Mouse (Mus musculus) intestine, embryonic 16.5 days (tissue): ENCODE data around the gene Gsc. TPM values are rescaled to one million over a fixed set of nuclear protein-coding genes. Genes with fewer than 3 reads are reported as not detected.

ENCODE experiments used
- ATAC-seq: fragments of 200-750 bp; cut with Nextera tagmentation; 2 replicates; pipeline ENCODE4 v1.8.0; 2017; ENCODE audit warnings: moderate TSS enrichment, moderate library complexity
- H3K27ac ChIP-seq: fragments of 300-500 bp; sonication (generic); 2 replicates; pipeline ENCODE4 v1.5.1; 2014; ENCODE audit warnings: mild to moderate bottlenecking, low read length
- H3K27me3 ChIP-seq: fragments of 300-500 bp; sonication (generic); replicated peaks from 2 replicates; pipeline ENCODE4 v1.6.1; 2014; ENCODE audit warnings: low read length, control low read depth, mixed read lengths; ENCODE audit not compliant: control insufficient read depth, insufficient read depth
- H3K36me3 ChIP-seq: fragments of 300-500 bp; sonication (generic); 2 replicates; pipeline ENCODE4 v1.6.1; 2014; ENCODE audit warnings: low read length, control low read depth; ENCODE audit not compliant: control insufficient read depth, insufficient read depth
- H3K4me1 ChIP-seq: fragments of 300-500 bp; sonication (generic); 2 replicates; pipeline ENCODE4 v1.6.1; 2014; ENCODE audit warnings: low read length, control low read depth, mixed read lengths; ENCODE audit not compliant: control insufficient read depth, insufficient read depth
- H3K4me2 ChIP-seq: fragments of 300-500 bp; sonication (generic); 2 replicates; pipeline ENCODE4 v1.6.1; 2014; ENCODE audit warnings: low read depth, low read length, control low read depth
- H3K4me3 ChIP-seq: fragments of 300-500 bp; sonication (generic); 2 replicates; pipeline ENCODE4 v1.5.1; 2014; ENCODE audit warnings: mild to moderate bottlenecking, low read length
- H3K9ac ChIP-seq: fragments of 300-500 bp; sonication (generic); 2 replicates; pipeline ENCODE4 v1.6.1; 2014; ENCODE audit warnings: low read depth, low read length
- H3K9me3 ChIP-seq: fragments of 300-500 bp; sonication (generic); 2 replicates; pipeline ENCODE4 v1.6.1; 2016; ENCODE audit warnings: low read length, control low read depth; ENCODE audit not compliant: control insufficient read depth
- WGBS: fragments of 180-500 bp; shearing (Covaris S2); extraction: QIAGEN DNeasy Blood & Tissue Kit; methylation state at CpG from one replicate; pipeline ENCODE4 v1.1.7; 2014; 5-methylcytosine and 5-hydroxymethylcytosine counted together
- polyA plus RNA-seq: library from polyadenylated mRNA; unstranded; fragments of >200 nt; fragmentation: Nextera tagmentation; extraction: Ambion mirVana; gene quantifications from 2 replicates; pipeline ENCODE4 v1.2.1, GENCODE M21; 2015

Gsc gene
- polyA plus RNA-seq, 1 experiment from 2014 or later = 0.23 TPM

DNA sequence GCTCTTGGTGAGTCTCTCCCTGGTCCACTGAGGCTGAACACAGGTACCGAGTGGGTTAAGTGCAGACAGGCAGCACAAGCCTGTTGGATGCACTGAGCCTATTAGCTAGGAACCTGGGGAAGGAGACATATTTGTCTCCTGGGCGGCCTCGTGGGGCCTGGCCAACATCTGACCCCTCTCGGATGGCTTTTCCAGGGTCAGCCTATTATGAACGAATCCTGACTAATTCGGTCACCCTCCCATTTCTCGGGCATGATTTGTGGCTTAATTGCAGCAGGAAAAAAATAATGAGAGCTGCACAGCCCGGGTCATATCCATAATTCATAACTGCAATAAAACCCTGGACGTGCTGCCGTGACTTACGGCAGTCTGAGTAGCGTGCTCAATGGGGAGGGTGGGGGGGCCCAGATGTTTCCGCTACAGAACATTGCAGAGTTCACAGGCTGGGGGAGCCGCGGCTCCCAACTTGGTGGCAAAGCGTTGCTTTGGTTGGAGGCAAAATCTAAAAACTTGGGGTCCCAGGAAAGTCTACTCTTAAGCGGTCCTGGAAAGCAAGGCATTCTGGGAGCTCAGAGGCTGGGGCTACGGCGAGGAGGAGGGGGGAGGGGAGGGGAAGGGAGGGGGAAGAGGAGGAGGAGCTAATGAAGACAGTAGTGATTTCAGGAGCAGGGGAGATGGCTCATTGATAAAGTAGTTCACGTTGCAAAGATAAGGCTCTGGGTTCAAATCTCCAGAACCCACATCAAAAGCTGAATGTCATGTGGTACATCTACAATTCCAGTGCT is 39.0 kb downstream of the Gsc start:
- no peak for ATAC-seq
- 0 out of 2 replicates have a peak overlapping the region, but pooled peaks have one; percentile 14 for H3K4me2 ChIP-seq

DNA sequence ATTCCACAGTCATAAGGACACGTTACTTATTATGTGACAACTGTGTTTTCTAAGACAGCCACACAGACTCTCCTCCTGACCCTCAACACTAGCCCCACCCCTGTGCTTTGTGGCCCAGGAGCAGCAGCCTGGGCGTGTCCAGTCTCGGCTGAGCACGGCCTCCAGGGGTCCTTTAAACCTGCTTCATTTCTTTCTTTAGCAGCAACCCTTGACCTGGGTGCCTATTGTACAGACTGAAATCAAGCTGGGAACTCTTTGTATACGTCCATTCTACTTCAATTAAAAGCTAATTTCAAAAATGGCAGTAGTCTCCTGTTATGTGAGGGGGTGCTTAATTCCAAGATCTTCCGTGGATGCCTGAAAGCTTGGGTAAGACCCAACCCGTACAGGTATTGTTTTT is 39.9 kb downstream of the Gsc start:
- no peak overlapping the region for H3K27ac ChIP-seq
- 0 out of 2 replicates have a peak, but pooled peaks cover 5% of the 10 kb centered on the region for H3K4me1 ChIP-seq
- ATAC-seq = no peak; the same call in 1 of the 2 replicates
- WGBS = 37% methylated on average over 7 of the region's 7 CpGs
- H3K9ac ChIP-seq = no peak overlapping the region
- H3K4me2 ChIP-seq = no peak overlapping the region
- H3K27me3 ChIP-seq = no peaks in the 10 kb centered on the region
- no peaks in the 10 kb centered on the region for H3K9me3 ChIP-seq
- no peak overlapping the region for H3K4me3 ChIP-seq
- no peaks in the 10 kb centered on the region for H3K36me3 ChIP-seq

More for the DNA sequence above, 39.0 kb downstream of the Gsc start:
- 56% methylated on average over 20 of the region's 20 CpGs for WGBS
- Histone ChIP-seq H3K9me3 (no peaks in the 10 kb centered on the region), H3K9ac (no peak overlapping the region), H3K36me3 (no peaks in the 10 kb centered on the region), H3K4me1 (0 out of 2 replicates have a peak, but pooled peaks cover 5% of the 10 kb centered on the region), H3K27me3 (no peaks in the 10 kb centered on the region), H3K27ac (no peak overlapping the region), H3K4me3 (no peak overlapping the region)

DNA sequence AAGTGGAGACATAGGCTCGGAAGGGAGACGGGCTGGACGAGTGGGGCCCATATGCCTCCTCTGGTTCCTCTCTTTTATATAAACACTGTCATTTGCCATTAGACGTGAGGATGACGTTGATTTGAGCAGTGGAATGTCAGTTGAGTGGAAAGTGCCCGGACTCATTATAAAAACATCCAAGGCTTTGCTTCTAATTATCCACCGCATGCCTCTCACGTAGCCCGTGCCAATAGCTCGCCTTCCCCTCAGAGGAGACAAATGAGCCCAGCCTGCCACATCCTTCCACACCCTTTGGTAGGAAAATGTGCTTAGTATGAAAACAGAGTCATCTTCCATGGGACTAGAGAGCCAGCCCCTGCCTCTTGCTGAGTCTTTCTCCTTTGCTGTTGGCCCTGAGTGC is 41.8 kb downstream of the Gsc start:
- Histone ChIP-seq H3K4me2 (no peak overlapping the region), H3K27me3 (no peaks in the 10 kb centered on the region), H3K9me3 (no peaks in the 10 kb centered on the region), H3K4me3 (no peak overlapping the region), H3K4me1 (0 out of 2 replicates have a peak, but pooled peaks cover 5% of the 10 kb centered on the region), H3K27ac (no peak overlapping the region), H3K36me3 (no peaks in the 10 kb centered on the region), H3K9ac (no peak overlapping the region)
- WGBS = 60% methylated on average over 10 of the region's 10 CpGs
- ATAC-seq = no peak

DNA sequence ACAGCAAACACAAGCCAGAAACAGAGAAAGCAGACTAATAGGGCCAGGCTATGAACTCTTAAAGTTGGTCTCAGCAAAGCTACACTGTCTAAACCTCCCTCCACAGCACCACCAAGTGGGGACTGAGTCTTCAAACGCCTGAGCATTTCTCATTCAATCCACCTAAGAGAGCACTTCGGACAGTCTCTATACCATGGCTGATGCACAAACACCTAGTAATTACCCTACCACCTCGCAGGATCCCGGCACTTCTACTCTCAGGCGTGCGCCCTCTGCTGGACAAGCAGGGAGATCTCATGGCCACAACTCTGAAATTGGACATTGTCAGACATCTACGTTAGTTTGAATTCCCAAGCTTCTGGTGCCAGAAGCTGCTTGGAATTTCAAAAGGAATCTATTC is 46.2 kb downstream of the Gsc start:
- Histone ChIP-seq H3K27ac (no peak overlapping the region), H3K36me3 (no peaks in the 10 kb centered on the region), H3K4me3 (no peak overlapping the region), H3K4me1 (no peaks in the 10 kb centered on the region), H3K9ac (no peak overlapping the region), H3K9me3 (no peaks in the 10 kb centered on the region), H3K27me3 (no peaks in the 10 kb centered on the region), H3K4me2 (no peak overlapping the region)
- ATAC-seq = no peak; the same call in 1 of the 2 replicates
- 4% methylated on average over 7 of the region's 7 CpGs for WGBS

DNA sequence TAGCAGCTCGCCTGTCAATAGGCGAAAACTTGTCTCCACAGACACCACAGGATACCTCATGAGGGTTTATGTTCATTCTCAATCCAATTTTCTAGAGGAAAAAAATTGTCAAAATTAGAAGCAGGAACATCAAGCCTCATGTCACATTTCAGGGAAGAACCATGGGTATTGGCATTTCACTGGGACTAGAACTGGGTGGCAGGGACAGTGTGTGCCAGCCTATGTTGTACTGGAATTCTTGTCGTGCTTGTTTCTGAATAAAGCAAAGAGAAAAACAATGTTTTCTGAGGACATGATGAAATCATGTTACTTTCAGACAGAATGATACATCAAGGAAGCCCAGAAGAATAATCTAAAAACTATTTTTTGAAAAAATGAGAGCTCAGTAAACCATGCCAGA is 47.5 kb downstream of the Gsc start:
- no peak overlapping the region for H3K9ac ChIP-seq
- no peak overlapping the region for H3K4me3 ChIP-seq
- no peak overlapping the region for H3K4me2 ChIP-seq
- 82% methylated on average over 3 of the region's 3 CpGs for WGBS
- no peaks in the 10 kb centered on the region for H3K9me3 ChIP-seq
- ATAC-seq = no peak
- H3K27ac ChIP-seq = no peak overlapping the region
- no peaks in the 10 kb centered on the region for H3K27me3 ChIP-seq
- H3K4me1 ChIP-seq = no peaks in the 10 kb centered on the region
- no peaks in the 10 kb centered on the region for H3K36me3 ChIP-seq

DNA sequence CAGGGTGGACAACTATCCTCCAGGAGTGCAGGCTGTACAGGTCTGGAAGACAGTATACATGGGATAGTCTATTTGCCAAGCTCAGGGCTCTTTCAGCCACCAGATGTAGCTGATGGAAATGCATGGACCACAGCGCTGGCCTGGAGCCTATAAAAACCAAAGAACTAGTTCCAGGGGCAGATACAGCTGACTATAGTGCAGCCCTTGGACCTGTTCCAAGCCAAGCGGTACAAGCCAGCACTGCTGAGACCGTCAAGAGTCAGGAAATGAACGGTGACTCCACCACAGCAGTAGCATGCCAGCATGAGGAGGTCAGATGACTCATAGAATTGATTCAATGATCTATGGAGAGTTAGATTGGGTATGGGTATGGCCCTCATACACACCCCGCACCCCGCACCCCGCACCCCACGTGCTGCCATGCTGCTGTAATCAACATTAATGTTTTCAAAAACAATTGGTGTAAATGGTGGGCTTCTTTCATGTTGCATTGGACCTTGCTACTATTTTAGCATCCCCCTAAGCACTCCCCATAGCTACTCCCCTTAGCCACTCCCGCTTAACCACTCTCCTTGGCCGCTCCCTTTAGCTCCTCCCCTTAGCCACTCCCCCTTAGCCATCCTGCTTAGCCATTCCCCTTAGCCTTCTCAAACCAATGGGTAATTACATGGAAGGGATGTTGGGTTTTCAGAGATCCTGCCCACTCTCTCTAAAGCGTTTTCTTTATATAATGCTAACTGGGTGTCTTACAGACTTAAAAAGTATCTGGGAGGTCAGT is 50.3 kb downstream of the Gsc start:
- no peaks in the 10 kb centered on the region; the same call in 1 of the 2 replicates for H3K27me3 ChIP-seq
- H3K36me3 ChIP-seq = no peaks in the 10 kb centered on the region
- H3K9ac ChIP-seq = no peak overlapping the region
- 73% methylated on average over 11 of the region's 11 CpGs for WGBS
- H3K4me3 ChIP-seq = no peak overlapping the region
- no peak; the same call in 1 of the 2 replicates for ATAC-seq
- H3K27ac ChIP-seq = no peak overlapping the region
- no peak overlapping the region for H3K4me2 ChIP-seq
- no peaks in the 10 kb centered on the region for H3K4me1 ChIP-seq
- no peaks in the 10 kb centered on the region for H3K9me3 ChIP-seq

Other genes with a start within 250 kb of the Gsc start
- gene Serpina3g, start 237.1 kb downstream of the Gsc start, polyA plus RNA-seq = 5.3 and 5.7 TPM in 2 replicates
- 0.20 TPM in 1 of 2 replicates, not detected in the other for gene Serpina3i, start 210.2 kb downstream of the Gsc start, polyA plus RNA-seq
- gene Serpina3j, start 158.8 kb downstream of the Gsc start, polyA plus RNA-seq = not detected in 2 replicates
- not detected in 2 replicates for gene Serpina3k, start 134.8 kb downstream of the Gsc start, polyA plus RNA-seq
- not detected in 2 replicates for gene Serpina3m, start 134.8 kb downstream of the Gsc start, polyA plus RNA-seq
- 0.12 TPM in 2 replicates for gene Serpina3n, start 66.6 kb downstream of the Gsc start, polyA plus RNA-seq